Mouse (Mus musculus) right cerebral cortex, postnatal 36 days (tissue): ENCODE measurements around the gene Gm10230.
"Not testable (repeated sequence)": the region's sequence is repeated elsewhere in the genome, so short reads cannot be mapped to it uniquely, and the experiment has no call there.

Experiments
- DNase-seq, 2 experiments: peaks; one replicate each; pipeline ENCODE4 v3.0.0; 2022; ENCODE audit warnings: low spot score in 2 of 2, mixed read lengths in 1 of 2

Gene Gm10230

DNA sequence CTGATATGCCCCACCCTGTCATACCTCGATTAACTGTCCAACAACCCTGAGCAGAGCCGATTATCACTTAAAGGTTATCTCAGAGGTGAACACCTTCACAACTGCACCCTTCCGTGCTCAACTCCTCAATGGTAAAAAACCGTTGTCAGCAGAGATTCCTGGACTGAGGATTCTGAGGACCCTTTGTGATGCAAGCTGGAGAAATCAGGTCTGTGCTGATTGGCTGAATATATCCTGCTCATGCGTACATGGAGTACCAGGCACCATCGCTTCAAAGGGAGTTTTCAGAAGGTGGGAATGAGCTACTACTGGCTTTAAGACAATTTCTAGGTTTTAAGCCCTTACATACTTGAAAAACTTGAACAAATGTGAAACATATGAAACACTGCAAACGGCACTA is at the start of gene Gm10230:
TSS of gene Gm10230 (minus strand) at position 101 of the 400 bp plus-strand sequence.
- DNase-seq: not testable (repeated sequence)
